Mouse (Mus musculus): ENCODE results near the gene Cflar. TPM values are rescaled to one million over a fixed set of nuclear protein-coding genes. Genes with fewer than 3 reads are reported as not detected.

The Cflar gene
- polyA plus RNA-seq, 1 experiment from 2014 or later, result 18.6 TPM

- Histone ChIP-seq H3K27ac (ENCODE audit: low read depth, low read length) (no peak overlapping the region), H3K4me3 (ENCODE audit: low read depth, low read length) (no peak overlapping the region), H3K4me2 (no peak overlapping the region), H3K9ac (ENCODE audit: low read depth, low read length) (no peak overlapping the region), H3K36me3 (ENCODE audit: control insufficient read depth, insufficient read depth, low read length) (no peaks in the 10 kb centered on the region), H3K4me1 (replicated peaks; ENCODE audit: control insufficient read depth, insufficient read depth, low read length) (no peaks in the 10 kb centered on the region), H3K9me3 (ENCODE audit: control insufficient read depth, low read length) (no peaks in the 10 kb centered on the region; the same call in 1 of the 2 replicates), H3K27me3 (replicated peaks; ENCODE audit: control insufficient read depth, insufficient read depth, low read length) (no peaks in the 10 kb centered on the region)
- ATAC-seq (replicated peaks; ENCODE audit: low FRiP score) (no peak), DNase-seq (ENCODE audit: low spot score) (no peak)
- 68% methylated on average over 3 of the region's 3 CpGs for WGBS
Observed at GRCm38 (mm10) chr1:58806651-58807050, 95.3 kb downstream of the Cflar start.

Other genes with a start within 250 kb of the Cflar start
- 73.4 and 88.3 TPM in 2 replicates for gene Orc2, start 206.4 kb upstream of the Cflar start, polyA plus RNA-seq (2014; fragmentation: Nextera tagmentation; extraction: Ambion mirVana)
- gene Fam126b, start 125.2 kb upstream of the Cflar start, polyA plus RNA-seq (2014; fragmentation: Nextera tagmentation; extraction: Ambion mirVana), result 6.5 and 7.3 TPM in 2 replicates
- gene Ndufb3, start 125.1 kb upstream of the Cflar start, polyA plus RNA-seq (2014; fragmentation: Nextera tagmentation; extraction: Ambion mirVana), result 172 and 182 TPM in 2 replicates
- not detected in 2 replicates for gene Als2cr12, start 15.5 kb upstream of the Cflar start, polyA plus RNA-seq (2014; fragmentation: Nextera tagmentation; extraction: Ambion mirVana)
- gene Casp8, start 83.9 kb downstream of the Cflar start, polyA plus RNA-seq (2014; fragmentation: Nextera tagmentation; extraction: Ambion mirVana), result 28.8 and 30.3 TPM in 2 replicates

All from liver, embryonic 11.5 days (tissue).